Mouse (Mus musculus) C2C12 (cell line): ENCODE results near the gene Gsdme.

Source experiments
- CEBPB ChIP-seq: IDR thresholded peaks from one replicate; pipeline ENCODE4 v1.6.1; 2011; ENCODE audit warnings: low read depth, mild to moderate bottlenecking, control low read depth, moderate library complexity
- CTCF ChIP-seq: IDR thresholded peaks from one replicate; pipeline ENCODE4 v1.5.1; 2011; ENCODE audit not compliant: control insufficient read depth, insufficient read depth, insufficient read length
- MAX ChIP-seq: IDR thresholded peaks from one replicate; pipeline ENCODE4 v1.6.1; 2011; ENCODE audit warnings: mild to moderate bottlenecking, control low read depth
- MYOG ChIP-seq: IDR thresholded peaks from one replicate; pipeline ENCODE4 v1.6.1; 2011; ENCODE audit not compliant: control insufficient read depth, insufficient read length; ENCODE audit errors: extremely low read depth
- USF1 ChIP-seq: IDR thresholded peaks from one replicate; pipeline ENCODE4 v1.6.1; 2011; ENCODE audit warnings: low read depth, mild to moderate bottlenecking, control low read depth, moderate library complexity

- no peak for TF ChIP-seq MAX
- TF ChIP-seq CEBPB = no peak
- no peak for TF ChIP-seq USF1
- TF ChIP-seq CTCF = no peak
- TF ChIP-seq MYOG = no peak
These were observed 9.8 kb upstream of the Gsdme start for GRCm38 (mm10) chr6:50273416-50273815.
